Mouse (Mus musculus) heart, postnatal 0 days (tissue): ENCODE data around the gene Maml2.

Source experiments
- CTCF ChIP-seq: IDR thresholded peaks from 2 replicates; pipeline ENCODE4 v1.5.1; 2016; ENCODE audit warnings: antibody characterized with exemption, control low read depth, low read depth
- EP300 ChIP-seq: IDR thresholded peaks from 2 replicates; pipeline ENCODE4 v1.6.1; 2016; ENCODE audit warnings: antibody characterized with exemption, low read depth

DNA sequence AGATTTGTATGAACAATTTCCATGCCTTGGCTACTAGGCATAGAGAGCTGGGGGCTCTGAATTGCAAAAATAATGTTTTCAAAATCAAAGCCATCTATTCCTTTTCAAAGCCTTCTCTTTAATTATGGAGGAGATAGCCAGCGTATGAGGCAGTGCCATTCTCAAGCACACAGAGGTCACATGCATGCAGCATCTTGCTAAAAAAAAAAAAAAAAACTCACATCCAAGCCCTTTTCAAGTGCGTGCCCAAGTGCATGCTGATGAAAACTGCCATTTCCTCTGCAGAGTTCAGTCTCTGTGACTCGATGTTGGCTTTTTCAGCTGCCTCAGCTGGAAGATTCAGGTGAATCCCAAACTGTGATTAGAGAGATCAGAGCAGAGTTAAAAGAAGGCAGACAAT lies 304.0 kb downstream of the Maml2 start:
- TF ChIP-seq CTCF (no peak), EP300 (no peak)
